Mouse (Mus musculus) lung, postnatal 14 days (tissue): ENCODE measurements around the gene Folr2.

Experiments used
- DNase-seq: peaks from one replicate; pipeline ENCODE4 v3.0.0; 2021

Folr2 gene

GRCm38 (mm10) chr7:101823758-101824630, 33.0 kb downstream of the Folr2 start:
- DNase-seq = no peak

DNA sequence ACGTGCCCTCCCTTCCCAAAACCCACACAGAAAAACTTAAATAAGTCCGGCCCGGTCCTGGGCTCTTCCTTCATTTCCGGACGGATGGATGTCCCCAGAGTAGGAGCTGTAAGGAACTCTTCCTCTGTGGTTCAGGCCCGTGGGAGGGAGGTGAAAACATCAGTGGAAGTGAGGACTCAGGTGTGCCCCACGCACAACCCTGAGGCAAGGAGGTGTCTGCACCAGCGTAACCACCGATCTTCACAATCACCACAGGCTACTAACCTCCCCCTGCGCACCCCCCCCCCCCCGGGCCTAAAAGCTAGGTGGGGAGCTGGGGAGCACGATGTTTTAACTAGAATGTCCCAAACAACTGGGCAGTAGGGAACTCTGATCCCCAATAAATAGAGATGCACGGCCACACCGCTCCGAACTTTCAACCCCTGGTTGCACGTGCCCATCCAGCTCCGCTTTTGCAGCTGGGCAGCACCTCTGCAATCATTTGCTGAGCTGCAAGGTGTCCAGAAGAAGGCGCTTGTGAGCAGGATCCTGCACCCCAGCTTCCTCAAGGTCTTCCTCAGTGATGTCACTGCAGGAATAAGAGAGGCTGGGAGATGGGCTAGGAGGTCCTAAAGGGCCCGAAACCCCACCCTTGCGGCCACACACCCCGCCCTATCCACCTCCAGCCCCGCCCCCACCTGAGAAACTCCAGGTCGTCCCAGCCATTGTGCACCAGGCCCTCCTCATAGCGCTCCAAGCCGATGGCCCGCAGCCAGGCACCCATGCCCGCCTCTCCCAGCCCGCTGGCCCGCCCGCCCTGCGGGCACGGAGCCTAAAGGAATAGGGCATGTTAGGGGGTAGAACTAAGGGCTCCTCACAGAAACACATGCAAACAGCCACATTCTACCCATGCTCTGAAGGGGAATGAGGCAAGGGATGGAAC, 33.9 kb downstream of the Folr2 start:
- DNase-seq = peak; percentile 47

GRCm38 (mm10) chr7:101821571-101822501, 35.2 kb downstream of the Folr2 start:
- peak; percentile 50 for DNase-seq

DNA sequence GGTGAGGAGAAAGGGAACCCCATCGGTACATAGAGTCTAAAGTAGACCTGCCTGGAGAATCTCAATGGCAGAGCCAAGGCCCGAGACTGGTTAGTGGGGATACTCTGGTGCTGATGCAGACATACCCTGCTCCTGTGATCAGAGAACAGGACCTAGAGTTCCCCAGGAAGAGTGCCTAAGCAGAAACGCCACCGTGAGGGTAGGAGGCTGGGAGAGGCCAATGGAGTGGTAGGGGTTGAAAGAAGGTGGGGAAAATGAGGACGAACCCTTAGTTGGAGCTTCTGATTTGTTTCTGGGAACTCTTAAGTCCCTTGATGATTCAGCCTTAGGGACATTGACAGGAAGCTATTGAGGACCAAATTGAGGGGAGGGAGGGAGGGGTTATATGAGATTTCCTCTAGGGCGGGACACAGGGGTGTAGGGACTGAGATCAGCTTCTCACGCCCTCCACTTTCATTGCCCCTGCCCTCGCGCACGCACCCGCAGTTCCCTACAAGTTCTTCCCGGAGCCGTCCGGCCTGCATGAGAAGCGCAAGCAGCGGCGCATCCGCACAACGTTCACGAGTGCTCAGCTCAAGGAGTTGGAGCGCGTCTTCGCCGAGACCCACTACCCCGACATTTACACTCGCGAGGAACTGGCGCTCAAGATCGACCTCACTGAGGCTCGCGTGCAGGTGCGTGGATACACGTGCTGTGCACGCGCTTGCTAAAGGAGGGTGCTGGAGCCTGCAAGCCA, 36.5 kb downstream of the Folr2 start:
- DNase-seq = no peak

GRCm38 (mm10) chr7:101817861-101818401, 39.1 kb downstream of the Folr2 start, which contains the start of gene Phox2a:
Gene Phox2a (plus strand): TSS chr7:101818313.
- no peak for DNase-seq
